Mouse (Mus musculus) heart, embryonic 15.5 days (tissue): ENCODE results near the gene Clybl. TPM values are rescaled to one million over a fixed set of nuclear protein-coding genes. Genes with fewer than 3 reads are reported as not detected.

Experiments
- ATAC-seq: fragments of 200-750 bp; cut with Nextera tagmentation; replicated peaks from 2 replicates; pipeline ENCODE4 v1.8.0; 2017; ENCODE audit warnings: low read depth, moderate TSS enrichment; ENCODE audit not compliant: insufficient number of reproducible peaks, insufficient read depth, low FRiP score
- H3K27ac ChIP-seq: fragments of 300-500 bp; sonication (generic); 2 replicates; pipeline ENCODE4 v1.5.1; 2015; ENCODE audit warnings: mild to moderate bottlenecking, inconsistent platforms
- H3K27me3 ChIP-seq: fragments of 300-500 bp; sonication (generic); 2 replicates; pipeline ENCODE4 v1.6.1; 2015; ENCODE audit warnings: inconsistent platforms
- H3K36me3 ChIP-seq: fragments of 300-500 bp; sonication (generic); 2 replicates; pipeline ENCODE4 v1.6.1; 2015; ENCODE audit warnings: mild to moderate bottlenecking, inconsistent platforms
- H3K4me1 ChIP-seq: fragments of 300-500 bp; sonication (generic); replicated peaks from 2 replicates; pipeline ENCODE4 v1.6.1; 2015; ENCODE audit warnings: inconsistent platforms
- H3K4me2 ChIP-seq: fragments of 300-500 bp; sonication (generic); 2 replicates; pipeline ENCODE4 v1.6.1; 2015; ENCODE audit warnings: inconsistent platforms, mild to moderate bottlenecking, moderate library complexity
- H3K4me3 ChIP-seq: fragments of 300-500 bp; sonication (generic); 2 replicates; pipeline ENCODE4 v1.5.1; 2015; ENCODE audit warnings: mild to moderate bottlenecking, inconsistent platforms
- H3K9ac ChIP-seq: fragments of 300-500 bp; sonication (generic); 2 replicates; pipeline ENCODE4 v1.6.1; 2015; ENCODE audit warnings: mild to moderate bottlenecking, inconsistent platforms
- H3K9me3 ChIP-seq: fragments of 300-500 bp; sonication (generic); replicated peaks from 2 replicates; pipeline ENCODE4 v1.6.1; 2016; ENCODE audit warnings: inconsistent platforms
- WGBS: fragments of 180-500 bp; shearing (Covaris S2); methylation state at CpG from one replicate; pipeline ENCODE4 v1.1.7; 2015; ENCODE audit warnings: mixed read lengths; 5-methylcytosine and 5-hydroxymethylcytosine counted together
- polyA plus RNA-seq: library from polyadenylated mRNA; unstranded; fragments of >200 nt; fragmentation: Nextera tagmentation; extraction: Ambion mirVana; gene quantifications from 2 replicates; pipeline ENCODE4 v1.2.1, GENCODE M21; 2015

The Clybl gene
- polyA plus RNA-seq, 1 experiment from 2014 or later: 87.2 TPM

DNA sequence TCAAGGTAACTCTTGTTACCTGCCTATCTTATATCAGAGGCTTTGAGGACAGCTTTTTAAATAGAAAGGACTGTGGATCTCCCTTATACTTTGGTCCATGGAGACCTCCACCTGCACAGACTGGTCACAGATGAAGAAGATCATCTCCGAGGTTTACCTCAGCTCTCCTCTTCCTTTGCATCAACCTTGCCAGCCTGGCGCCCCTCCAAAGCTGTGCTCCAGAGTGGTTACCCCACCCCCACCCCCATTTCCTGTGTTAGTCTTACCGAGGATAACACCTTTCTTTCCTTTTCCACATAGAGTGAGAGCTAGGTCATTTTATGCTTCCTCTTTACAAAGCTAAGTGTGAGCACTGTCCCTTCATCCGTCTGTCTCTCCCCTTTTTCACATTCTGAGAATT is 209.4 kb downstream of the Clybl start:
- H3K27me3 ChIP-seq: no peaks in the 10 kb centered on the region
- WGBS: 35% methylated on average over 4 of the region's 4 CpGs
- ATAC-seq: no peak

DNA sequence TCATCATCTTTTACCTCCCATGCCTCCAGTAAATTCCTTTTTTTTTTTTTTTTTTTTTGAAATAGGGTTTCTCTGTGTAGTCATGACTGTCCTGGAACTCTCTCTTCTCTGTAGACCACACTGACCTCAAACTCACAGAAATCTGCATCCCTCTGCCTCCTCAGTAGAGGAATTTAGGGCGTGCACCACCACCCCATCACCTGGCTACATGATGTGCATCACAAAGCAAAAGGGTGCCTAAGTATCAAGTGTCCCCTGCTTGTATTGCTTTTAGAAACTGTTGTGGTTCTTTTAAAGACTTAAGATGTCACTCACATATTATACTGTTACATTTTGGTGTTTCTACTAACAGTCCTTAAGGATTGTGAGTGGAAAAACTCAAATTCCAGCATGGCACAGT is 211.6 kb downstream of the Clybl start:
- whole genome bisulfite sequencing: 75% methylated on average over 1 of the region's 1 CpGs
- no peaks in the 10 kb centered on the region for H3K9me3 ChIP-seq
- H3K4me1 ChIP-seq: no peaks in the 10 kb centered on the region
- no peak overlapping the region for H3K4me3 ChIP-seq
- H3K27me3 ChIP-seq: no peaks in the 10 kb centered on the region
- H3K9ac ChIP-seq: no peak overlapping the region
- no peak overlapping the region for H3K27ac ChIP-seq
- no peaks in the 10 kb centered on the region for H3K36me3 ChIP-seq
- ATAC-seq: no peak
- H3K4me2 ChIP-seq: no peak overlapping the region

More for the DNA sequence above, 209.4 kb downstream of the Clybl start:
- no peaks in the 10 kb centered on the region for H3K9me3 ChIP-seq
- no peaks in the 10 kb centered on the region for H3K4me1 ChIP-seq
- H3K4me3 ChIP-seq: no peak overlapping the region
- H3K9ac ChIP-seq: no peak overlapping the region
- H3K36me3 ChIP-seq: no peaks in the 10 kb centered on the region
- no peak overlapping the region for H3K4me2 ChIP-seq
- H3K27ac ChIP-seq: no peak overlapping the region

DNA sequence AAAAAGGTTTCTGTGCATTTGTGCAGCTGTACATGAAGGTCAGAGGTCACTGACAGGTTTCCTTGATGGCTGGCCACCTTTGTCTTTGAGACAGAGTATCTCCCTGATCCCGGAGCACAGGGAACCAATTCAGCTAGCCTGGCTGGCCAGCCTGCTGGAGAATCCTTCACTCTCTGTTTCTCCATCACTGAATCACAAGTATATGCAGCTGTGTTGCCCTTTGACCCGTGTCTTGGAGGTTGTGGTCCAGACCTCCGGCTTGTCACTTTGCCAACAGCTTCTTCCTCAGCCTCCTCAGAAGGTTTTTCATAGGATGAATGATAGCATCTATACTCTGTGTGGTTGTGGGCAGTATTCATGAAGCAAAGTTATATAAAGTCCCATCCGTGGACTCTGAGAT is 217.2 kb downstream of the Clybl start:
- no peak overlapping the region for H3K27ac ChIP-seq
- H3K36me3 ChIP-seq: no peaks in the 10 kb centered on the region
- no peak overlapping the region for H3K9ac ChIP-seq
- ATAC-seq: no peak
- H3K4me3 ChIP-seq: no peak overlapping the region
- peaks cover 6% of the 10 kb centered on the region; the same call in 1 of the 2 replicates for H3K27me3 ChIP-seq
- no peaks in the 10 kb centered on the region for H3K4me1 ChIP-seq
- no peaks in the 10 kb centered on the region for H3K9me3 ChIP-seq
- no peak overlapping the region for H3K4me2 ChIP-seq
- WGBS: 77% methylated on average over 4 of the region's 4 CpGs

DNA sequence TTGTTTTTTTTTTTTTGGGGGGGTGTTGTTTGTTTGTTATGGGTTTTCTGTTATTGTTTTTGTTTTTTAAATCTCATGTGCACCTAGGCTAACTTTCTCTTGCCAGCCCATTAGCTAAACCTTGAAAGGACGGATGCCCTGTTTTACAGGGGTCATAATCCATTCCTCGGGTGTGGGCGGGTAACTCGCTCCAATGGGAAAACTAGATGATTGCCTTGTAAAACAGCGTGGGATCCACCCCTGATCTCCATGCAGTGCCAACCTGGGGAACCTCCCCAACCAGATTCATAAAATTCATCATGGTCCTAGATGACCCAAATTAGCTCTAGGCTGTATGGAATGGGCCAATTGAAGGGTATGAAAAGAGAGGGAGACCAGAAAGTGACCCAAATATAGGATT is 218.4 kb downstream of the Clybl start:
- no peak for ATAC-seq
- H3K4me1 ChIP-seq: no peaks in the 10 kb centered on the region
- no peak overlapping the region for H3K9ac ChIP-seq
- WGBS: 87% methylated on average over 5 of the region's 5 CpGs
- H3K27ac ChIP-seq: no peak overlapping the region
- H3K36me3 ChIP-seq: no peaks in the 10 kb centered on the region
- H3K4me3 ChIP-seq: no peak overlapping the region
- no peak overlapping the region for H3K4me2 ChIP-seq
- peaks cover 16% of the 10 kb centered on the region for H3K27me3 ChIP-seq
- no peaks in the 10 kb centered on the region for H3K9me3 ChIP-seq

DNA sequence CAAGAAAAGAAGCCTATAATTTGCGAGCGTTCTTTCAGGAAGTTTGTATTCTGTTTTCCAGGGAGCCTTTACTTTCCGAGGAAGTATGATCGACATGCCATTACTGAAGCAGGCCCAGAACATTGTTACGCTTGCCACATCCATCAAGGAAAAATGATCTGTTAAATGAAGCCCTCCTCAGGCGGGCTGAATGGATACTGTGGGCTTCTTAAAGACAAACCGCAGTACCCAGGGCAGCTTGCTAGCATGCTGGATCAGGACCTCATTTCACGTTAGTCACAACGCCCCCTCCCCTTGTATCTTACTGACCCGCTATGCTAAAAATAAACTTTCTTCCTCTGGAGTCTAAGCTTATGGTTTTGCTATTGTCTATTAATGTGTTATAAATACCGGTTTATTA is 220.4 kb downstream of the Clybl start:
- H3K36me3 ChIP-seq: no peaks in the 10 kb centered on the region
- no peak overlapping the region for H3K4me2 ChIP-seq
- no peaks in the 10 kb centered on the region for H3K9me3 ChIP-seq
- no peak overlapping the region for H3K9ac ChIP-seq
- no peak overlapping the region for H3K4me3 ChIP-seq
- no peak overlapping the region for H3K27ac ChIP-seq
- ATAC-seq: no peak
- 65% methylated on average over 11 of the region's 11 CpGs for WGBS
- H3K4me1 ChIP-seq: peaks cover 11% of the 10 kb centered on the region
- peaks cover 36% of the 10 kb centered on the region for H3K27me3 ChIP-seq

DNA sequence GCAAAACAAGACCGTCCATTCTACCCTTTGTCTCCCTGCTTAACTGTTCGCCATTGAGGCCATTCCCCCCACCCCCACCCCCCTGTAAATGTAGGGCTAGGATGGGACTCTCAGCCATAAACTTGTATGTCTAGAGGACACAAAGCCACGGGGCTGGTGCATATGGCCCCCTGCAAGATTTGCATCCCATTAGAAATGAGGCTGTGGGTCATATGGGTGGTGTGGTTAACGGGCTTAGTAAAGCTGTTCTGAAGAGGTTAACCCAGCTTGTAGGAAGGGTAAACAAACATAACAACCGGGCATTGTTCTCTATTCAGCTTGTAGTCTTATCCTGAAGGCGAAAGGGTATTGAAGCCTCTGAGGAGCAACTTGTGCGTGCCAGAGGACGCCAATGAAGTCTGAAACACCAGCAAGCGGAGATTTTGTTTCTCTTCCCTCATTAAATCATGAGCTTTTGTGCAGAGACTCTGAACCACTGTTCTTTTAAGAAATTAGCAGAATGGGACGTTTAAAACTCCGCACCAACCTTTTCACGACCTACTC is 221.3 kb downstream of the Clybl start:
- H3K27ac ChIP-seq: no peak overlapping the region
- no peaks in the 10 kb centered on the region for H3K36me3 ChIP-seq
- no peak overlapping the region for H3K9ac ChIP-seq
- peaks cover 45% of the 10 kb centered on the region for H3K27me3 ChIP-seq
- peaks cover 14% of the 10 kb centered on the region for H3K4me1 ChIP-seq
- H3K9me3 ChIP-seq: no peaks in the 10 kb centered on the region
- no peak for ATAC-seq
- 66% methylated on average over 12 of the region's 12 CpGs for WGBS
- no peak overlapping the region for H3K4me2 ChIP-seq
- no peak overlapping the region for H3K4me3 ChIP-seq

DNA sequence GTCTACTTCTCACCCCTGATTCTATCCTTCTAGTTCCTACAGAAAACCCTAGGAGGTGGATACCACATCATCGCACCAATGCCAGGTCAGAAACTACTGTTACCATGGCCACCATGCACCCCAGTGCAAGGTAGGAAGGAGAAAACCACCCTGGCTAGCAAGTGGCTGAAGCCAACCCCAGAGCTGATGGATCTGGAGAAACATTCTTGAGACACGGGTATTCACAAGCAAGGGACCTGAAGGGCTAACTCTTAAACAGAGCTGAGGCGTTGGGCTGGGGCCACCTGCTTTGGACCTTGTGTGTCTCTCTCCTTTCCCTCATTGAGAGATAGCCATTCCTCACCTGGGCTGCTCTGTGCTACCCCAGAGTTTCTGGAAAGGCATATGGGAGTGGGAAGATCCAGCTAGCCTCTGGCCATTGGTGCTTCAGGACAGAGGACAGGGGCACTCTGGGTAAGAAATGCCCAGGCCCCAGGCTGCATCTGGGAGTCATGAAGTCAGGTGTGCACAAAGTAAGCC is 222.0 kb downstream of the Clybl start:
- Histone ChIP-seq H3K9ac (no peak overlapping the region), H3K4me3 (no peak overlapping the region), H3K4me1 (peaks cover 14% of the 10 kb centered on the region), H3K9me3 (no peaks in the 10 kb centered on the region), H3K27me3 (peaks cover 52% of the 10 kb centered on the region), H3K36me3 (no peaks in the 10 kb centered on the region), H3K4me2 (no peak overlapping the region), H3K27ac (no peak overlapping the region)
- ATAC-seq: no peak
- WGBS: 81% methylated on average over 3 of the region's 3 CpGs

DNA sequence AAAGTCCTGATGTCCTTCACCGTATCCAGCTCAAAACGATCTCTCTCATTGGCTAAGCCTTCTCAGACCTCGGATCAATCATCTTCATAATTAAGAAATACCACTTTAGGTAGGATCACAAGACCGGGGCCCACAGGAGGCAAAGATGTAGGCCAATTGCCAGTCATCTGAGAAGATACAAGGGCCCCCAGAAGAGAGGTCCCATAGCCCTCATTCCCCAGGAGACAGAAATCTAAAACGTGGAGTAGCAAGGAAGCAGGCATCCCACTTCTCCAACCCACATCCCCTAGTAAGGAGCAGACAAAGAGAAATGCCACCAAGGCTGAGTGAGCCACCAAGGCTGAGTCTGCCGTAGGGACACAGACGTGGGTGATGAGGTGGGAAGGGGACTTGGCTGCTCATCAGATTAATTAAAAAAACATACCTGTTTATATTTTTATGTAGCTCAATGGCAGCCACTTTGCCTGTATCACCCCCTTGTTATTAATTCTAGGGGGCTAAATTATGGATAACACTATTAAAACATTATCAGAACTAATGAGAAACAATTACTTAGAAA is 223.2 kb downstream of the Clybl start:
- Histone ChIP-seq H3K4me2 (no peak overlapping the region), H3K4me3 (no peak overlapping the region), H3K27ac (no peak overlapping the region), H3K9ac (no peak overlapping the region), H3K9me3 (no peaks in the 10 kb centered on the region), H3K36me3 (no peaks in the 10 kb centered on the region), H3K4me1 (peaks cover 14% of the 10 kb centered on the region), H3K27me3 (peaks cover 60% of the 10 kb centered on the region)
- no peak for ATAC-seq
- 81% methylated on average over 7 of the region's 7 CpGs for WGBS

DNA sequence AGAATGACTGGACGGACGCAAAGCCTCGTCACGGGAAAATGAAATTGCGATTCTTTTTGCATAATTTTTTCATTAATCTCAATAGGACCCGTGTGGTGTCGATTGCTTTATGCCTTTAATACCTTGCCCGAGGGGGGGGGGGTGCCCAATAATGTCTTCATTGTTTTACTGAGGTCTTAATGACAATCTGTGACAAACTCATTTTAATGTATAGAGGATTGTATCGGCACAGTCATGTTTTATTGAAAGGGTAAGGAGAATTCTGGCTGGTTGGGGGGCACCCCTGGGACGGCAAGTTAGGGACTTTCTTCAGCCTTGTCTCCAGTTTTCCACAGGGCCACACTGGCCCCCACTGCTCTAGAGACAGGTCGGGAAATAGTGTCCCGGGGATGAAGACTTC is 223.7 kb downstream of the Clybl start:
- ATAC-seq: no peak
- 67% methylated on average over 12 of the region's 12 CpGs for WGBS
- H3K27ac ChIP-seq: no peak overlapping the region
- peaks cover 65% of the 10 kb centered on the region for H3K27me3 ChIP-seq
- H3K9me3 ChIP-seq: no peaks in the 10 kb centered on the region
- no peaks in the 10 kb centered on the region for H3K36me3 ChIP-seq
- peaks cover 14% of the 10 kb centered on the region for H3K4me1 ChIP-seq
- H3K4me3 ChIP-seq: no peak overlapping the region
- H3K9ac ChIP-seq: no peak overlapping the region
- no peak overlapping the region for H3K4me2 ChIP-seq

DNA sequence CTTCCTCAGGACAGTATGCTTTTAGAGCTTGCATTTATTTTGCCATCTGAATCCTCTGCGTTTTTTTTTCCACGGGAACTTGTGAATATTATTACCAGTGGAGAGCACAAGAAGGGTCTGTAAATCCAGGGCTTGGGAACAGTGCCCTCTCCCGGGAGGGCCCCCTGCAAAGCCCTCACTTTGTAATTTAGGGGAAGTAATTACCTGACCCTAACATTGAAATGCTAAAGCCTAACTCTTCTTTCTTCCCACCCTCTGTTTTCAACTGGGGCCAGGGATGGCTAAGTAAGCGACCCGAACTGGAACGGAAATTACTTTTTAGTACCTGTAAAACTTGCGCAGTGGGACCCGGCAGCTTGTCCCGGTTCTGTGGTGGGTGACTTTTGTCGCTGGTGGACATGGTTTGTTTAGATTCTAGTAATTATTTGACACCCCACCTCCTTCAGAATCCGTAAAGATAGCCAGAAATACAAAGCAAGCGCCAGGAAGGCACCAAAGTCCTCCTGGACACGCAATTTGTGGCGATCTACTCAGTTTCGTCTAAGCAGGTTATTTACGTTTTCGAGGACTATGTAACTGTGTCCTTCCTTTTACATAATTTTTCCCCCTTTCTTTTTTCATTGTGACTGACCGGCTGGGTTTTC is 224.5 kb downstream of the Clybl start:
- H3K27me3 ChIP-seq: peaks cover 66% of the 10 kb centered on the region
- H3K27ac ChIP-seq: no peak overlapping the region
- H3K36me3 ChIP-seq: no peaks in the 10 kb centered on the region
- no peaks in the 10 kb centered on the region for H3K9me3 ChIP-seq
- 4% methylated on average over 18 of the region's 18 CpGs for WGBS
- ATAC-seq: no peak
- H3K4me1 ChIP-seq: peaks cover 14% of the 10 kb centered on the region
- peak overlapping the region; percentile 49 for H3K4me3 ChIP-seq
- peak overlapping the region; percentile 40; the same call in 1 of the 2 replicates for H3K9ac ChIP-seq
- peak overlapping the region; percentile 90 for H3K4me2 ChIP-seq

DNA sequence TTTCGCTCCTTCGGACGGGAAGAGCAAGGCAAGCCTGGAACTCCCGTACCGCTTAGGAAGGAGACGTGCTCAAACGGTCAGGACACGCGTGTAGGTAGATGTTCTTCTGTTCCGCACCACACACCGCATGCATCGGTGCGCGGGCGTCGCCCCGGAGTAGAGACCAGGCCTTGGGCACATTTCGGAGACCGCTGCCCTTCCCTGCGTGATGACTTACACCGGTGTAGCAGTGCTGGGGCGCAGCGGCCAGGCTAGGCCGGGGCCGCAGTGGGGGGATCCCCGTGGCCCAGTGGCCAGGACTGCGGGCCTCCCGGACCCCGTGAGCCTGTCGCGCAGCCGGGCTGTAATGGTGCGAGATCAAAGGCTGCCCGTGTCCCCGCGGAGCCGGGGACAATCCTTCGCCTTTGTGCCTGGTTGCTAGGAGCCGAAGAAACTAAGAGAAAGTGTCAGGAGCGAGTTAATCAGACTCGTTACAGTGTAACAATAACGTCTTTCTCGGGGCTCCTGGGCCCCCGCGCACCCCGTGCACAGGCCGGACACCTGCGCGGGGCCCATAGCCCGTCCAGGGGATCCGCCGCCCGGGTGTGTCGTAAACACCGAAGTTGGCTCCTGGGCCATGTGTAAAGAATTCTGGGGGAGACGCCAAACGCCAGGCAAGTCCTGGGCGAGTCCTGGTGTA is 225.2 kb downstream of the Clybl start:
- Histone ChIP-seq H3K9ac (peak overlapping the region; percentile 40), H3K36me3 (no peaks in the 10 kb centered on the region), H3K4me2 (peak overlapping the region; percentile 90), H3K27ac (no peak overlapping the region), H3K9me3 (no peaks in the 10 kb centered on the region), H3K4me1 (peaks cover 14% of the 10 kb centered on the region), H3K4me3 (peak overlapping the region; percentile 49), H3K27me3 (peaks cover 66% of the 10 kb centered on the region)
- WGBS: 3% methylated on average over 58 of the region's 58 CpGs
- peak; percentile 51; the same call in 1 of the 2 replicates for ATAC-seq
